In genomic region chr4:122848150-122848621, GRCm38 (mm10) we compare ENCODE assay signal across 9 mouse cellular contexts. TPM values are rescaled to one million over a fixed set of nuclear protein-coding genes. Genes with fewer than 3 reads are reported as not detected.
DNase-seq lines count a peak whose midpoint lies in the region; ATAC-seq and TF ChIP-seq lines count a peak whose summit lies in the region.
"Had no signal": no experiment of that assay in that cellular context is flagged by ENCODE, and none has a peak within 500 bp of the region (broad histone marks: within the 10 kb centered on the region; RNA-seq: fewer than 3 reads in every experiment).

No protein-coding gene starts in this region.

- peak; percentile 45 to 58 for DNase-seq in heart, adult 2 months
- no peak for DNase-seq in heart, postnatal 25 days (ENCODE audit: low spot score)
- peak; percentile 41 for DNase-seq in adrenal gland, postnatal 14 days
- DNase-seq in skeletal muscle tissue, adult 2 months (ENCODE audit: low read depth, low spot score), result peak; percentile 39
- DNase-seq in left cerebral cortex, adult 11 months (ENCODE audit: low spot score), result no peak
- DNase-seq in layer of hippocampus, adult 2 months (ENCODE audit: low spot score in 2 of 2), result no peak
- DNase-seq in urinary bladder, adult 18-20 months (ENCODE audit: low spot score in 2 of 2), result no peak

- H3K79me2 ChIP-seq in heart, adult 2 months (replicated peaks; ENCODE audit: control insufficient read depth, insufficient read depth, low read length), result no peaks in the 10 kb centered on the region

- no peaks in the 10 kb centered on the region for H3K27me3 ChIP-seq in heart, adult 2 months (ENCODE audit: control insufficient read depth, insufficient read depth, low read length)
- no peaks in the 10 kb centered on the region for H3K27me3 ChIP-seq in limb, embryonic 12.5 days

- no peak for TF ChIP-seq POLR2A in heart, adult 2 months (IDR thresholded peaks at IDR 0.05; ENCODE audit: insufficient read depth, low read depth, low read length)

- ATAC-seq in limb, embryonic 12.5 days (ENCODE audit: insufficient number of reproducible peaks, insufficient read depth, low FRiP score, low TSS enrichment, low read depth), result peak; percentile 81

- 29% methylated on average over 13 of the region's 13 CpGs for whole genome bisulfite sequencing in heart, adult 2 months
- 57% methylated on average over 13 of the region's 13 CpGs for WGBS in limb, embryonic 12.5 days

- no peaks in the 10 kb centered on the region for H3K9me3 ChIP-seq in limb, embryonic 12.5 days
- H3K9me3 ChIP-seq: G1E had no signal

- no peak overlapping the region for H3K4me3 ChIP-seq in heart, adult 2 months
- H3K4me3 ChIP-seq in limb, embryonic 12.5 days (replicated peaks), result no peak overlapping the region
- no peak overlapping the region for H3K4me3 ChIP-seq in layer of hippocampus, adult 2 months

- H3K27ac ChIP-seq in heart, adult 2 months, result no peak overlapping the region
- H3K27ac ChIP-seq in limb, embryonic 12.5 days, result peak overlapping the region; percentile 20; the same call in 1 of the 2 replicates
- H3K27ac ChIP-seq in layer of hippocampus, adult 2 months, result no peak overlapping the region; the same call in 1 of the 2 replicates

- no peak for TF ChIP-seq EP300 in heart, adult 2 months (IDR thresholded peaks at IDR 0.05; ENCODE audit: insufficient read depth, low read depth, low read length)

- no peak overlapping the region for H3K4me2 ChIP-seq in limb, embryonic 12.5 days

- no peaks in the 10 kb centered on the region for H3K4me1 ChIP-seq in heart, adult 2 months (ENCODE audit: control insufficient read depth, insufficient read depth, low read length)
- H3K4me1 ChIP-seq in limb, embryonic 12.5 days (replicated peaks), result no peaks in the 10 kb centered on the region

- no peak overlapping the region for H3K9ac ChIP-seq in heart, adult 2 months (ENCODE audit: low read depth, low read length)
- no peak overlapping the region for H3K9ac ChIP-seq in limb, embryonic 12.5 days (replicated peaks)

- TF ChIP-seq CTCF in heart, adult 2 months (IDR thresholded peaks at IDR 0.05), result no peak
- TF ChIP-seq CTCF in layer of hippocampus, adult 2 months (conservative IDR thresholded peaks at IDR 0.05), result no peak

- no peaks in the 10 kb centered on the region; the same call in 1 of the 2 replicates for H3K36me3 ChIP-seq in heart, adult 2 months (ENCODE audit: control insufficient read depth, insufficient read depth, low read length)
- peaks cover 72% of the 10 kb centered on the region for H3K36me3 ChIP-seq in limb, embryonic 12.5 days

- intact Hi-C loops in heart, adult 2 months (cut with DNase I), result no loop called here
- intact Hi-C loops in heart, postnatal 25 days (cut with DNase I), result no loop called here

RNA-seq across cellular contexts. Expression of gene Ppt1, which starts 12.1 kb away (rescaled TPM):
- total RNA-seq in heart, adult 2 months (2021), result 10 to 100 TPM; 41.6 to 42.9 TPM
- 35.3 and 52.1 TPM in 2 replicates for polyA plus RNA-seq in heart, adult 2 months (2012; rRNA removed)
- total RNA-seq in heart, postnatal 25 days (2021), result 10 to 100 TPM; 35.1 to 38.7 TPM
- 48.6 and 55.9 TPM in 2 replicates for total RNA-seq in adrenal gland, postnatal 14 days (2021)
- 60.0 and 67.5 TPM in 2 replicates for polyA plus RNA-seq in limb, embryonic 12.5 days (2016; fragmentation: Nextera tagmentation; extraction: Ambion mirVana)
- 10 to 100 TPM; 84.6 to 88.1 TPM for total RNA-seq in layer of hippocampus, adult 2 months (2021)

RNA-seq across cellular contexts. Expression of gene Cap1, which starts 37.7 kb away (rescaled TPM):
- total RNA-seq in heart, adult 2 months (2021), result 10 to 100 TPM; 48.4 to 53.4 TPM
- polyA plus RNA-seq in heart, adult 2 months (2012; rRNA removed), result 38.3 and 42.8 TPM in 2 replicates
- total RNA-seq in heart, postnatal 25 days (2021), result 10 to 100 TPM; 52.6 to 54.5 TPM
- total RNA-seq in adrenal gland, postnatal 14 days (2021), result 125 and 139 TPM in 2 replicates
- 35.4 and 43.1 TPM in 2 replicates for polyA plus RNA-seq in limb, embryonic 12.5 days (2016; fragmentation: Nextera tagmentation; extraction: Ambion mirVana)
- total RNA-seq in layer of hippocampus, adult 2 months (2021), result 100 to 1,000 TPM; 296 to 316 TPM

Comparison
In these comparisons a context has a peak if more than half of its experiments do, and no peak if none do; other contexts are left out.
1. DNase-seq: peak in heart, adult 2 months (2 of 2), adrenal gland, postnatal 14 days (single experiment) and skeletal muscle tissue, adult 2 months (single experiment); none in heart, postnatal 25 days (single experiment), left cerebral cortex, adult 11 months (single experiment), layer of hippocampus, adult 2 months (0 of 2) and urinary bladder, adult 18-20 months (0 of 2).